Mouse (Mus musculus) central nervous system, embryonic 18 days (tissue): ENCODE data around the gene Amd1. TPM values are rescaled to one million over a fixed set of nuclear protein-coding genes. Genes with fewer than 3 reads are reported as not detected.

Experiments
- polyA plus RNA-seq: library from polyadenylated mRNA; depleted of rRNA; stranded (reverse); fragments of >200 nt; gene quantifications from 2 replicates; pipeline ENCODE4 v1.2.3, GENCODE M21; 2012; rRNA removed

The Amd1 gene
- polyA plus RNA-seq = 66.2 and 71.5 TPM in 2 replicates

GRCm38 (mm10) chr10:40302140-40302985 lies at the start of gene Amd1:
Amd1 (minus strand) TSS chr10:40302186.

GRCm38 (mm10) chr10:40339351-40339964 lies 37.5 kb upstream of the Amd1 start, which contains the start of gene Cdk19:
Cdk19 (plus strand) TSS chr10:40339564.

GRCm38 (mm10) chr10:40257414-40258255 lies 44.4 kb downstream of the Amd1 start, which contains the start of gene Gtf3c6:
Gtf3c6 (minus strand) TSS chr10:40258108.

GRCm38 (mm10) chr10:40246374-40247165 lies 55.4 kb downstream of the Amd1 start, which contains the start of gene Rpf2:
Rpf2 (minus strand) TSS chr10:40247036.

Other genes starting within 250 kb of the Amd1 start
- 1.5 and 2.0 TPM in 2 replicates for gene Slc16a10, start 159.9 kb downstream of the Amd1 start, polyA plus RNA-seq
- 29.3 and 31.3 TPM in 2 replicates for gene Rpf2, start 55.1 kb downstream of the Amd1 start, polyA plus RNA-seq
- gene Gtf3c6, start 44.1 kb downstream of the Amd1 start, polyA plus RNA-seq = 37.0 and 39.8 TPM in 2 replicates
- gene Cdk19, start 37.4 kb upstream of the Amd1 start, polyA plus RNA-seq = 23.2 and 24.2 TPM in 2 replicates